Mouse (Mus musculus): ENCODE data around the gene Med25.

Gene Med25

GRCm38 (mm10) chr7:44848561-44849415 is 43.7 kb downstream of the Med25 start, which contains the start of the genes Akt1s1 and Tbc1d17:
TSS of gene Akt1s1 (plus strand) at chr7:44848991.
TSS of gene Tbc1d17 (minus strand) at chr7:44849079.
- DNase-seq (ENCODE audit: low read depth, low spot score), result peak; percentile 97

DNA sequence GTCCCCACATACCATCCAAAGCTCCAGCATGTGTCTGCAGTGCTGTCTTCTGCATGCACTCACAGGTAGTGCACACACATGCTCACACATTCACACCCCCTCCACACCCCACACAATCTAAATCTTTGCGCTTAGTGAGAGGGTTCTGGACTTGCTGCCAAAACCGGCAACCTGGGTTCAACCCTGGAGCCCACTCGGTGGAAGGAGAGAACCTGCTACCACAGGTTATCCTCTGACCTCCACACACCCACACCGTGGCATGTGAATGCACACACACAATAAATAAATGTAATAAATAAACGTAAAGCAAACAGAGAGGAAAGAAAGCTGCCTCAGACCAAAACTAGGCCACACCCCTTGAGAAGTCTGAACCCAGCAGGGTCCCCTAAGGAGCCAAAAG is 44.7 kb downstream of the Med25 start:
- DNase-seq (ENCODE audit: low read depth, low spot score), result no peak

- no peak for DNase-seq (ENCODE audit: low read depth, low spot score)
Observed at GRCm38 (mm10) chr7:44846804-44847203, 45.7 kb downstream of the Med25 start.

DNA sequence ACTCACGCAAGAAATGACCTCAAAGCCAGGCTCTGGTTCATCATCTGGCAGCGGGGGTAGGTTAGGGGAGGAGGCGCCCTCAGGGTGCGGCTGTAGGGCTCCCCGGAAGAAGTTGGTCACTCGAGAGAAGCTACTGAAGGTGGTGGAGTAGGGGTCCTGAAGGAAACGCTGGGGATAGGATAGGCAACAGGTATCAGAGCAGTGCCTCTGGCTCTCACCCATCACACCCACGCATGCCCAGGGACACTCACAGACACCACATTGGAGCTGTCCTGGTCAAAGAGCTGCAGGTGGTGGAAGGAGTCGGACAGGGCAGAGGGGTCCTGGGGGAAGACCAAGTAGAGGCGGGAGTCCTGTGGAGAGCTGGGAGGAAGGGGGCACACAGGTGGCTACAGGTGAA is 47.5 kb downstream of the Med25 start:
- no peak for DNase-seq (ENCODE audit: low read depth, low spot score)

DNA sequence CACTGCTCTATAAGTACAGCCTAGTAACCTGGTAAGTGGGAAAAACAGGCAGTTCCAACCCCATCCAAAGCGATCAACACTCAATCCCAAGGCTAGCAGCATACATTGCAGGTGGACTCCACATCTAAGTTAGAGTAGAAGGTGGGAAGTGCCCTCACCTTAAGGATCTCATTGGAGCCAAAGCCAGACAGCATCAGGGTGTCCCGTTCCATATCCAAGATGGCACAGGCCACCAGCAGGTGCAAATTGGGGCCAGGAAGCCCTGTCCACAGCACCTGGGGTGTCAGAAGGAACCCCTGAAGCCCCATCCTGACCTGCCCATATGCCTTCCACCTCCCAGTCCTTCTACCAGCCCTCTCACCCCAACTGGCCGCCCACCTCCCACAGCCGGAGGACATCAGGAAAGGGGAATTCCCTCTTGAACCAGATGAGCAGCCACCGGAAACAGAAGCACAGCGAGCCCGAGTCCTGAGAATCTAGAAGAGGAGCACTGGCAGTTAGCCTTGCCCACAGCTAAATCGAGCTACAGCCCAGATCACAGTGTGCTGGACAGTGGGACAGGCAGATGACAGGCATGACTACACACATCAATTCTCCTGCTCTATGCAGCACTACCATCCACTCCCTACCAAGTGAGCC is 50.6 kb downstream of the Med25 start:
- DNase-seq (ENCODE audit: low read depth, low spot score), result no peak

DNA sequence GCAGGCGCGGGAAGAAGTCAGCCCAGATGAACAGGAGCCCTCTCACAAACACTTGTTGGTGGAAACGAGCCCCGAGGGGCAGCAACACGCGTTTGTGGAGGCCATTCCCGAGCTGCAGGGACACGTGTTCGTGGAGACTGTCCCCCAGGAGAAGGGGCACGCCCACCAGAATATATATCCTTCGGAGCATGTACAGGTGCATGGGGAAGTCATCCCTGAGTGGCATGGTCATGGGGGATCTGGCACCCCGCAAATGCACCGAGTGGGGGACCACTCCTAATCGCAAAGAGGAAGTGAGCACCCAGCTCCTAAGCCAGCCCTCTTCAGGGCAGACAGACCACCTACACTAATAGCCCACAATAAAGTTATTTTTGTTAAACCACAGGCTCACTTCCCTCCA is 52.1 kb downstream of the Med25 start:
- no peak for DNase-seq (ENCODE audit: low read depth, low spot score)

GRCm38 (mm10) chr7:44839491-44840191 is 52.9 kb downstream of the Med25 start:
- DNase-seq (ENCODE audit: low read depth, low spot score), result no peak

GRCm38 (mm10) chr7:44839171-44839490 is 53.4 kb downstream of the Med25 start:
- DNase-seq (ENCODE audit: low read depth, low spot score), result no peak

GRCm38 (mm10) chr7:44838073-44838472 is 54.4 kb downstream of the Med25 start:
- no peak for DNase-seq (ENCODE audit: low read depth, low spot score)

GRCm38 (mm10) chr7:44836423-44837053 is 56.0 kb downstream of the Med25 start:
- no peak for DNase-seq (ENCODE audit: low read depth, low spot score)

DNA sequence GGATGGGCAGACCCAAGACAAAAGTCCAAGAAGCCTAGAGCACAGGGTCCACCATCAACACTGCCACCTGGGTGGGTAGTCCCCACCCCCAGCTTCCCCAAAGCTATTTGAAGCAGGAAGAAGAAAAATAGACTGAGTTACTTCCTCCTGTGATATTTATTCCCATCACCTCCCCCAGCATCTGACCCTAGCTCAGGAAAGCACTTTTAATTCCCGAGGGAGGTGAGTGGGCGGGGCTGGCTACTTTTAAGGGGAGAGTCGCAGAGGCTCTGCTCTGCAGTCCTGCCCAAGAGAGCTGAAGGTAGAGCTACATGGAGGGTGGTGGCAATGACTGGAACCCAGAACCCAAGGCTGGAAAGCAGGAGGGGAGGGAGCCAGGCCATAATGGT is 56.5 kb downstream of the Med25 start:
- DNase-seq (ENCODE audit: low read depth, low spot score), result no peak

GRCm38 (mm10) chr7:44835373-44836015 is 57.0 kb downstream of the Med25 start:
- DNase-seq (ENCODE audit: low read depth, low spot score), result no peak

DNA sequence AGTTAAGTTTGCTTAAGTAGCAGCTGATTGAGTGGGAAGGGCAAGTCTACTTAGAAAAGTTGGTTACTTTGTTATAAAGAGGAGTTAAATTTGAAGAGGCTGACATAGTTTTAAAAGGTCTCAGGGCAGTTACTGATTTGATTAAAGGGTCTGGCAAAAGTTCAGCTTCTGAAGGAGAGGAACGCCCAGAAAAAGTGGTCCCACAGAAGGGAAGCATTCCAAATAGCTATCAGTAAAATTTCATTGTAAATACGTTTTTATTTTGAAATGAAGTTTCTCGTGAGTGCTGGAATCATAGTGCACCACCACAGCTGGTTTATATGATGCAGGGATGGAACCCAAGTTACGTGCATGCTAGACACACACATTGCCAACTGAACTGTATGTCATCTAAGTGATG is 59.7 kb downstream of the Med25 start:
- DNase-seq (ENCODE audit: low read depth, low spot score), result no peak

DNA sequence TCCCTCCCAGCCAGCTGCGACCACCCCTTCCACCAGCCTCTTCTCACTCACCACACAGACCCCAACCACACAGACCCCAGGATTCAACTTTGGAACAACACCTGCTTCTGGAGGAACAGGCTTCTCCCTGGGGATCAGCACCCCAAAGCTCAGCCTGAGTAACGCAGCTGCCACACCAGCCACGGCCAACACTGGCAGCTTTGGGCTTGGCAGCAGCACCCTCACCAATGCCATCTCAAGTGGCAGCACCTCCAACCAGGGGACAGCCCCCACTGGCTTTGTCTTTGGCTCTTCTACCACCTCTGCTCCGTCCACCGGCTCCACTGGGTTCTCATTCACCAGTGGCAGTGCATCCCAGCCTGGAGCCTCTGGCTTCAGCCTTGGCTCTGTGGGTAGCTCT is 63.8 kb downstream of the Med25 start:
- no peak for DNase-seq (ENCODE audit: low read depth, low spot score)

- peak; percentile 26 for DNase-seq (ENCODE audit: low read depth, low spot score)
Observed at GRCm38 (mm10) chr7:44826771-44827170, 65.7 kb downstream of the Med25 start.

All from 3T3-L1 (cell line).